Mouse (Mus musculus): Measurements from ENCODE around the gene Tiprl. TPM values are rescaled to one million over a fixed set of nuclear protein-coding genes. Genes with fewer than 3 reads are reported as not detected.
A peak's percentile ranks its signal among the peaks of the same experiment; 100 is the strongest.

The Tiprl gene
- polyA plus RNA-seq, 1 experiment from 2014 or later, result 147 TPM

- Histone ChIP-seq H3K4me3 (ENCODE audit: low read length) (no peak overlapping the region), H3K36me3 (ENCODE audit: control insufficient read depth, insufficient read depth, low read length) (no peaks in the 10 kb centered on the region), H3K27me3 (replicated peaks; ENCODE audit: control insufficient read depth, insufficient read depth, low read length) (no peaks in the 10 kb centered on the region), H3K9ac (ENCODE audit: low read depth, low read length) (no peak overlapping the region), H3K27ac (ENCODE audit: low read depth, low read length) (no peak overlapping the region), H3K9me3 (ENCODE audit: control insufficient read depth, low read length) (no peaks in the 10 kb centered on the region), H3K4me1 (ENCODE audit: control insufficient read depth, insufficient read depth, low read depth, low read length) (peaks cover 8% of the 10 kb centered on the region), H3K4me2 (ENCODE audit: low read length) (no peak overlapping the region)
- WGBS, result 75% methylated on average over 10 of the region's 10 CpGs
- no peak for ATAC-seq
Measured at GRCm38 (mm10) chr1:165188806-165189580, 47.8 kb downstream of the Tiprl start.

- H3K4me2 ChIP-seq (ENCODE audit: low read length), result no peak overlapping the region
- no peak overlapping the region for H3K27ac ChIP-seq (ENCODE audit: low read depth, low read length)
- H3K4me1 ChIP-seq (ENCODE audit: control insufficient read depth, insufficient read depth, low read depth, low read length), result peaks cover 3% of the 10 kb centered on the region
- H3K27me3 ChIP-seq (replicated peaks; ENCODE audit: control insufficient read depth, insufficient read depth, low read length), result no peaks in the 10 kb centered on the region
- no peak overlapping the region for H3K4me3 ChIP-seq (ENCODE audit: low read length)
- H3K9ac ChIP-seq (ENCODE audit: low read depth, low read length), result no peak overlapping the region
- 39% methylated on average over 5 of the region's 5 CpGs for WGBS
- peak; percentile 34; the same call in 1 of the 2 replicates for ATAC-seq
- no peaks in the 10 kb centered on the region for H3K36me3 ChIP-seq (ENCODE audit: control insufficient read depth, insufficient read depth, low read length)
- H3K9me3 ChIP-seq (ENCODE audit: control insufficient read depth, low read length), result no peaks in the 10 kb centered on the region
Measured at GRCm38 (mm10) chr1:165187357-165187756, 49.4 kb downstream of the Tiprl start.

GRCm38 (mm10) chr1:165186491-165186890 lies 50.3 kb downstream of the Tiprl start:
- Histone ChIP-seq H3K27ac (ENCODE audit: low read depth, low read length) (no peak overlapping the region), H3K27me3 (replicated peaks; ENCODE audit: control insufficient read depth, insufficient read depth, low read length) (no peaks in the 10 kb centered on the region), H3K9me3 (ENCODE audit: control insufficient read depth, low read length) (no peaks in the 10 kb centered on the region), H3K36me3 (ENCODE audit: control insufficient read depth, insufficient read depth, low read length) (no peaks in the 10 kb centered on the region), H3K4me1 (ENCODE audit: control insufficient read depth, insufficient read depth, low read depth, low read length) (peaks cover 3% of the 10 kb centered on the region; the same call in 1 of the 2 replicates), H3K9ac (ENCODE audit: low read depth, low read length) (no peak overlapping the region), H3K4me2 (ENCODE audit: low read length) (no peak overlapping the region), H3K4me3 (ENCODE audit: low read length) (no peak overlapping the region)
- WGBS, result 81% methylated on average over 12 of the region's 12 CpGs
- no peak for ATAC-seq

- ATAC-seq, result no peak
- Histone ChIP-seq H3K27me3 (replicated peaks; ENCODE audit: control insufficient read depth, insufficient read depth, low read length) (no peaks in the 10 kb centered on the region), H3K4me3 (ENCODE audit: low read length) (no peak overlapping the region), H3K9me3 (ENCODE audit: control insufficient read depth, low read length) (no peaks in the 10 kb centered on the region), H3K4me1 (ENCODE audit: control insufficient read depth, insufficient read depth, low read depth, low read length) (peaks cover 3% of the 10 kb centered on the region; the same call in 1 of the 2 replicates), H3K9ac (ENCODE audit: low read depth, low read length) (no peak overlapping the region), H3K27ac (ENCODE audit: low read depth, low read length) (no peak overlapping the region), H3K4me2 (ENCODE audit: low read length) (no peak overlapping the region), H3K36me3 (ENCODE audit: control insufficient read depth, insufficient read depth, low read length) (no peaks in the 10 kb centered on the region)
- WGBS, result 64% methylated on average over 7 of the region's 7 CpGs
Measured at GRCm38 (mm10) chr1:165185116-165185515, 51.7 kb downstream of the Tiprl start.

GRCm38 (mm10) chr1:165184178-165184577 lies 52.6 kb downstream of the Tiprl start:
- H3K27me3 ChIP-seq (replicated peaks; ENCODE audit: control insufficient read depth, insufficient read depth, low read length), result no peaks in the 10 kb centered on the region
- peaks cover 3% of the 10 kb centered on the region; the same call in 1 of the 2 replicates for H3K4me1 ChIP-seq (ENCODE audit: control insufficient read depth, insufficient read depth, low read depth, low read length)
- H3K27ac ChIP-seq (ENCODE audit: low read depth, low read length), result no peak overlapping the region
- H3K36me3 ChIP-seq (ENCODE audit: control insufficient read depth, insufficient read depth, low read length), result no peaks in the 10 kb centered on the region
- ATAC-seq, result no peak
- no peak overlapping the region for H3K4me3 ChIP-seq (ENCODE audit: low read length)
- no peaks in the 10 kb centered on the region for H3K9me3 ChIP-seq (ENCODE audit: control insufficient read depth, low read length)
- H3K4me2 ChIP-seq (ENCODE audit: low read length), result no peak overlapping the region
- 88% methylated on average over 3 of the region's 3 CpGs for WGBS
- H3K9ac ChIP-seq (ENCODE audit: low read depth, low read length), result no peak overlapping the region

- Histone ChIP-seq H3K36me3 (ENCODE audit: control insufficient read depth, insufficient read depth, low read length) (no peaks in the 10 kb centered on the region), H3K9me3 (ENCODE audit: control insufficient read depth, low read length) (no peaks in the 10 kb centered on the region), H3K4me2 (ENCODE audit: low read length) (no peak overlapping the region), H3K9ac (ENCODE audit: low read depth, low read length) (no peak overlapping the region), H3K4me1 (ENCODE audit: control insufficient read depth, insufficient read depth, low read depth, low read length) (peaks cover 3% of the 10 kb centered on the region; the same call in 1 of the 2 replicates), H3K27ac (ENCODE audit: low read depth, low read length) (no peak overlapping the region), H3K27me3 (replicated peaks; ENCODE audit: control insufficient read depth, insufficient read depth, low read length) (no peaks in the 10 kb centered on the region), H3K4me3 (ENCODE audit: low read length) (no peak overlapping the region)
- no peak for ATAC-seq
- 78% methylated on average over 6 of the region's 6 CpGs for WGBS
Measured at GRCm38 (mm10) chr1:165183400-165183799, 53.4 kb downstream of the Tiprl start.

GRCm38 (mm10) chr1:165179321-165179720 lies 57.5 kb downstream of the Tiprl start:
- Histone ChIP-seq H3K4me1 (ENCODE audit: control insufficient read depth, insufficient read depth, low read depth, low read length) (no peaks in the 10 kb centered on the region), H3K36me3 (ENCODE audit: control insufficient read depth, insufficient read depth, low read length) (no peaks in the 10 kb centered on the region), H3K4me3 (ENCODE audit: low read length) (no peak overlapping the region), H3K27ac (ENCODE audit: low read depth, low read length) (no peak overlapping the region), H3K27me3 (replicated peaks; ENCODE audit: control insufficient read depth, insufficient read depth, low read length) (no peaks in the 10 kb centered on the region), H3K4me2 (ENCODE audit: low read length) (no peak overlapping the region), H3K9ac (ENCODE audit: low read depth, low read length) (no peak overlapping the region), H3K9me3 (ENCODE audit: control insufficient read depth, low read length) (no peaks in the 10 kb centered on the region)
- ATAC-seq, result no peak
- 77% methylated on average over 5 of the region's 5 CpGs for WGBS

- H3K27me3 ChIP-seq (replicated peaks; ENCODE audit: control insufficient read depth, insufficient read depth, low read length), result no peaks in the 10 kb centered on the region
- WGBS, result 77% methylated on average over 6 of the region's 6 CpGs
- ATAC-seq, result no peak
Measured at GRCm38 (mm10) chr1:165178075-165178474, 58.7 kb downstream of the Tiprl start.

GRCm38 (mm10) chr1:165174059-165174616 lies 62.7 kb downstream of the Tiprl start:
- Histone ChIP-seq H3K4me1 (ENCODE audit: control insufficient read depth, insufficient read depth, low read depth, low read length) (no peaks in the 10 kb centered on the region), H3K9ac (ENCODE audit: low read depth, low read length) (no peak overlapping the region), H3K4me2 (ENCODE audit: low read length) (no peak overlapping the region), H3K27me3 (replicated peaks; ENCODE audit: control insufficient read depth, insufficient read depth, low read length) (no peaks in the 10 kb centered on the region), H3K9me3 (ENCODE audit: control insufficient read depth, low read length) (no peaks in the 10 kb centered on the region), H3K4me3 (ENCODE audit: low read length) (no peak overlapping the region), H3K36me3 (ENCODE audit: control insufficient read depth, insufficient read depth, low read length) (no peaks in the 10 kb centered on the region), H3K27ac (ENCODE audit: low read depth, low read length) (no peak overlapping the region)
- 57% methylated on average over 6 of the region's 9 CpGs for WGBS
- ATAC-seq, result no peak

More at GRCm38 (mm10) chr1:165178075-165178474, 58.7 kb downstream of the Tiprl start:
- Histone ChIP-seq H3K9me3 (ENCODE audit: control insufficient read depth, low read length) (no peaks in the 10 kb centered on the region), H3K9ac (ENCODE audit: low read depth, low read length) (no peak overlapping the region), H3K4me1 (ENCODE audit: control insufficient read depth, insufficient read depth, low read depth, low read length) (no peaks in the 10 kb centered on the region), H3K4me3 (ENCODE audit: low read length) (no peak overlapping the region), H3K27ac (ENCODE audit: low read depth, low read length) (no peak overlapping the region), H3K4me2 (ENCODE audit: low read length) (no peak overlapping the region), H3K36me3 (ENCODE audit: control insufficient read depth, insufficient read depth, low read length) (no peaks in the 10 kb centered on the region)

All from hindbrain, embryonic 16.5 days (tissue).